Mouse (Mus musculus) heart, postnatal 0 days (tissue): ENCODE data around the gene Anapc10.

Experiments used
- CTCF ChIP-seq: IDR thresholded peaks from 2 replicates; pipeline ENCODE4 v1.5.1; 2016; ENCODE audit warnings: antibody characterized with exemption, control low read depth, low read depth
- EP300 ChIP-seq: IDR thresholded peaks from 2 replicates; pipeline ENCODE4 v1.6.1; 2016; ENCODE audit warnings: antibody characterized with exemption, low read depth

DNA sequence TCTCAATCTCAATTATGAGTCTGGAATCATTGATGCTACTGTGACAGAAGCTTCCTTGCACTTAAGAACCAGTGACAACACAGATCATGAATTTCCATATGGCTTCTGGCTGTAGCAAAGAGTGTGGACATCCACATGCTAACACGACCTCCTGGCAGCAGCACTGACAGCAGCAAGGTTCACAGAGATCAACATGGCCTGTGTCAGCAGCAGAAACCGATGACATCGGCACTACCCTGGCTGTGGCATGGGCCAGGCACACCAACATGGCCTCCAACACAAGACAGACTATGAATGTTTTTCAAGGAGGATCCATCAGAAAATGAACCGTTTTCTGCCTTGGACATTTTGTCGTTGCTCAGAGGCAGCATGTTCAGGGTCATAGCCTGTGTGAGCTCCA, 114.9 kb downstream of the Anapc10 start:
- TF ChIP-seq CTCF, result no peak
- no peak for TF ChIP-seq EP300
